Mouse (Mus musculus): ENCODE data around the gene Tspan32. TPM values are rescaled to one million over a fixed set of nuclear protein-coding genes. Genes with fewer than 3 reads are reported as not detected.

The Tspan32 gene
- polyA plus RNA-seq, 1 experiment: 0.25 TPM

DNA sequence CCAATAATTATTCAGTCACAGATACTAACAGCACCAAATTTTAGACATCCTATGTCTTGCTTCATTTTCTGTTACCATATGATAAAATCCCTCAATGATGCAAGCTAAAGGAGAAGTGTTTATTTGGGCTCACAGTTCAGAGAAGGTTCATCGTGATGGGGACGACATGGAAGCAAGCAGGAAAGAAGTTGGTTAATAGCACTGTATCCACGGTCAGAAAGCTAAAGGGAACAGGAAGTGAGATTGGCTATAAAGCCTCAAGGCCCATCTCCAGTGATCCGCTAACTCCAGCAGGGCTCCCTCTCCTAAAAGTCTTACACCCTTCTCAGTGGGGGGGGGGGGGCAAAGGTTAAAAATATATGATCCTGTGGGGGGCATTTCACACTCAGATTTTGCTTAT is 22.9 kb upstream of the Tspan32 start:
- Histone ChIP-seq H3K27me3 (ENCODE audit: control insufficient read depth, insufficient read depth, low read length) (no peaks in the 10 kb centered on the region), H3K27ac (ENCODE audit: insufficient read depth, low read length) (no peak overlapping the region), H3K4me1 (ENCODE audit: control insufficient read depth, insufficient read depth, low read length) (no peaks in the 10 kb centered on the region), H3K4me3 (replicated peaks; ENCODE audit: insufficient read depth, low read depth, low read length) (no peak overlapping the region)
- no peak for TF ChIP-seq CTCF (IDR thresholded peaks at IDR 0.05; ENCODE audit: borderline replicate concordance, insufficient read depth, low read depth, low read length)
- TF ChIP-seq POLR2A (IDR thresholded peaks at IDR 0.05; ENCODE audit: borderline replicate concordance, insufficient read depth, low read length): no peak
- 83% methylated on average over 4 of the region's 4 CpGs for WGBS
- no peak for DNase-seq

DNA sequence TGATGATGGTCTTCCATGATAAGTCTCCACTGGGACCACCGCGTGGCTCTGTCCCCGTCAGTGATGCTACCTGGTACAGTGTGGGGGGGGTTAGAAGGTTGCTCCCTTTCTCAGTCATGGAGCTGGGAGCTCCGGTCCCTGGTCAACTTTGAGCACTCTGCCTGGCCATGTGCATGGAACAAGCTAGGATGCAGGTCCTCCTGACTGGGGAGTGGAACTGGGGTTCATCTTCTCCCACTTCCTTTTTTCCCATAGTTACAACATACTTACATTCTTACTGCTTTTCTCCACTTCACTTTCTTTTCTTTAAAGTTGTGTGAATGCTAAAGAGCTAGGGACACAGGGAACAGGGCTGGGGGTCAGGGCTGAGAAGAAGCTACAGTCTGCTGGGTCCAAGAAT is 19.7 kb upstream of the Tspan32 start:
- H3K4me1 ChIP-seq (ENCODE audit: control insufficient read depth, insufficient read depth, low read length): no peaks in the 10 kb centered on the region
- no peak for TF ChIP-seq POLR2A (IDR thresholded peaks at IDR 0.05; ENCODE audit: borderline replicate concordance, insufficient read depth, low read length)
- TF ChIP-seq CTCF (IDR thresholded peaks at IDR 0.05; ENCODE audit: borderline replicate concordance, insufficient read depth, low read depth, low read length): no peak
- H3K27me3 ChIP-seq (ENCODE audit: control insufficient read depth, insufficient read depth, low read length): no peaks in the 10 kb centered on the region
- 91% methylated on average over 4 of the region's 4 CpGs for WGBS
- H3K4me3 ChIP-seq (replicated peaks; ENCODE audit: insufficient read depth, low read depth, low read length): no peak overlapping the region
- H3K27ac ChIP-seq (ENCODE audit: insufficient read depth, low read length): no peak overlapping the region
- DNase-seq: no peak

DNA sequence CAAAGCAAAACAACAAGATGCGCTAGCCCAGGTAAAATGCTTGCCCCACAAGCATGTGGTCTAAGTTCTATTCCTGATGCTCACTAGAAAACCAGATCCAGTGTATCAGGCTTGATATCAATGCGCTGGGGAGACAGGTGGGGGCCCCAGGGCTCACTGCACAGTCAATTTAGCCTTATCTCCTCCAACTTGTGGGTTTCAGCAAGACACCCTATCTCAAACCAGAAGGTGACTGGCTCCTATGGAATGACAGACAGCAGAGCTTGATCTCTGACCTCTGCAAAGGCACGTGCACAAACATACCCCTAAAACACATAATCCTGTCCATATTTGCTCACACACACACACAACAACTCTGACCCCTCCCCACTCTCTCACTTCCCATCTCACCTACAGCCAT is 17.1 kb upstream of the Tspan32 start:
- no peak for DNase-seq
- 86% methylated on average over 3 of the region's 3 CpGs for WGBS
- H3K4me1 ChIP-seq (ENCODE audit: control insufficient read depth, insufficient read depth, low read length): no peaks in the 10 kb centered on the region
- H3K4me3 ChIP-seq (replicated peaks; ENCODE audit: insufficient read depth, low read depth, low read length): no peak overlapping the region
- no peak for TF ChIP-seq POLR2A (IDR thresholded peaks at IDR 0.05; ENCODE audit: borderline replicate concordance, insufficient read depth, low read length)
- TF ChIP-seq CTCF (IDR thresholded peaks at IDR 0.05; ENCODE audit: borderline replicate concordance, insufficient read depth, low read depth, low read length): no peak
- H3K27me3 ChIP-seq (ENCODE audit: control insufficient read depth, insufficient read depth, low read length): no peaks in the 10 kb centered on the region
- H3K27ac ChIP-seq (ENCODE audit: insufficient read depth, low read length): no peak overlapping the region

DNA sequence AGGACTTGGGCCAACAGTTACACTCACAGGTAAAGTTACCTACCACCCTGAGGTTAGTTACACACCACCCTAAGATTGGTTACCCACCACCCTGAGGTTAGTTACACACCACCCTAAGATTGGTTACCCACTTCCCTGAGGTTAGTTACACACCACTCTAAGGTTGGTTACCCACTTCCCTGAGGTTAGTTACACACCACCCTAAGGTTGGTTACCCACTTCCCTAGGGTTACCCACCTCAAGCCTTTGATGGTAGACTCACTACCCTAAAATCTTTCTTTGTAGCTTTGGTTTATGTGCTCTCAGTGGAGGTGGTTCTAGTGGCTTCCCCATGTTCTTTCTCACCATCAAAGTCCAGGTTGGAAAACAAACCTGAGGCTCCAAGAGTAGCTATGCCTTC is 9.8 kb upstream of the Tspan32 start:
- Histone ChIP-seq H3K4me1 (ENCODE audit: control insufficient read depth, insufficient read depth, low read length) (no peaks in the 10 kb centered on the region), H3K27ac (ENCODE audit: insufficient read depth, low read length) (no peak overlapping the region), H3K4me3 (replicated peaks; ENCODE audit: insufficient read depth, low read depth, low read length) (no peak overlapping the region), H3K27me3 (ENCODE audit: control insufficient read depth, insufficient read depth, low read length) (no peaks in the 10 kb centered on the region)
- DNase-seq: no peak
- TF ChIP-seq CTCF (IDR thresholded peaks at IDR 0.05; ENCODE audit: borderline replicate concordance, insufficient read depth, low read depth, low read length) (no peak), POLR2A (IDR thresholded peaks at IDR 0.05; ENCODE audit: borderline replicate concordance, insufficient read depth, low read length) (no peak)

DNA sequence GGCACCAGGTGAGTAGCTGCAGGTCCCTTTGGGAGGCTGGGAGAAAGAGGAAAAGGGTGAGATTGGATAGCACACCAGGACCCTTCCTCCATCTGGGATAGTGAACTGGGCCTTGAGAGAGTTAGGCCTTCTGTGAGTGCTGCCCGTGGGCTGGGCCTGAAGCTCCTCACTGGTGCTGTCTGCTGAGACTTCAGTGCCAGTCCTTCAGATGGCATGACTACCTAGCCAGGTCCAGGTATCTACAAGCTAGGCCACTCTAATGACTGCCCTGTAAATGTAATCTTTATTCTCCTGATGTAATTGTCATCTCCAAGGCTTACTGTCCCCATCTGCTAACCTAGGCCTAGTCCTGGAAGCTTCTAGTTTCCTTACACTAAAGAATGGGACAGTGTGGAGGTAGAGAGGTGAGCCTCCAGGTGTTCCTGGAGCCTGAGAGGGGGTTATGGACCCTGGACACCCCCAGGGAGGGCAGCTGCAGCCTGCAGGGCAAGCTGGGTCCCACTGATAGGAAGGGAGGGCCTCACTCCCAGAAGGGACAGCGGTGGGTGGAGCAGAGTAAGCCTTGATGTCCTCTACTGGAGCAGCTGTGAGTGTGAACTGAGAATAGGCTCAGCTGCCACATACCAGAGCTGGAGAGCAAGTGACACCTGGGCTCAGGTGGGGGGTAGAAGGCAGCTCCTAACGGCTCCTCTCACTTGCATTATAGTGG is 9.1 kb upstream of the Tspan32 start:
- H3K4me3 ChIP-seq (replicated peaks; ENCODE audit: insufficient read depth, low read depth, low read length): no peak overlapping the region
- H3K27me3 ChIP-seq (ENCODE audit: control insufficient read depth, insufficient read depth, low read length): no peaks in the 10 kb centered on the region
- DNase-seq: no peak
- TF ChIP-seq CTCF (IDR thresholded peaks at IDR 0.05; ENCODE audit: borderline replicate concordance, insufficient read depth, low read depth, low read length): no peak
- no peak for TF ChIP-seq POLR2A (IDR thresholded peaks at IDR 0.05; ENCODE audit: borderline replicate concordance, insufficient read depth, low read length)
- no peaks in the 10 kb centered on the region for H3K4me1 ChIP-seq (ENCODE audit: control insufficient read depth, insufficient read depth, low read length)
- WGBS: 81% methylated on average over 3 of the region's 3 CpGs
- H3K27ac ChIP-seq (ENCODE audit: insufficient read depth, low read length): no peak overlapping the region

DNA sequence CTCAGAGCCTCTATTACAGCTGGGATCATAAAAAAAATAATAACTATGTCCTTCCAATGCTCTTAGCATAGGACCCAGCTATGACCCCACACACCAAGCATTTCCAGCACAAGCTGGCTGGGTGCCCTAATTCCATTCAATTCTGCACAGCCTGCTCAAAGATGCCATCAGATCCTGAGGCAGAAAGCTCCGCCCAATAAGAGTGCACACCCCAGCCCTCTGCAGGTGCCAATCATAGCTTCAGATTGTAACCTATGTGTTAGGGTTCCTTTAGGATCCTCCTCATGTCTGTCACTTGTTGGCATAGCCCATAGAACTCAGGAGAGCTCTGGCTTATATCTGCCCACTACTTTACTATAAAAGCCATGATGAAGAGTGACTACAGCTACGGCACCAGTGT is 7.8 kb upstream of the Tspan32 start:
- TF ChIP-seq CTCF (IDR thresholded peaks at IDR 0.05; ENCODE audit: borderline replicate concordance, insufficient read depth, low read depth, low read length) (no peak), POLR2A (IDR thresholded peaks at IDR 0.05; ENCODE audit: borderline replicate concordance, insufficient read depth, low read length) (no peak)
- DNase-seq: no peak
- WGBS: 85% methylated on average over 2 of the region's 2 CpGs
- no peak overlapping the region for H3K27ac ChIP-seq (ENCODE audit: insufficient read depth, low read length)
- no peaks in the 10 kb centered on the region for H3K27me3 ChIP-seq (ENCODE audit: control insufficient read depth, insufficient read depth, low read length)
- no peaks in the 10 kb centered on the region for H3K4me1 ChIP-seq (ENCODE audit: control insufficient read depth, insufficient read depth, low read length)
- no peak overlapping the region for H3K4me3 ChIP-seq (replicated peaks; ENCODE audit: insufficient read depth, low read depth, low read length)

DNA sequence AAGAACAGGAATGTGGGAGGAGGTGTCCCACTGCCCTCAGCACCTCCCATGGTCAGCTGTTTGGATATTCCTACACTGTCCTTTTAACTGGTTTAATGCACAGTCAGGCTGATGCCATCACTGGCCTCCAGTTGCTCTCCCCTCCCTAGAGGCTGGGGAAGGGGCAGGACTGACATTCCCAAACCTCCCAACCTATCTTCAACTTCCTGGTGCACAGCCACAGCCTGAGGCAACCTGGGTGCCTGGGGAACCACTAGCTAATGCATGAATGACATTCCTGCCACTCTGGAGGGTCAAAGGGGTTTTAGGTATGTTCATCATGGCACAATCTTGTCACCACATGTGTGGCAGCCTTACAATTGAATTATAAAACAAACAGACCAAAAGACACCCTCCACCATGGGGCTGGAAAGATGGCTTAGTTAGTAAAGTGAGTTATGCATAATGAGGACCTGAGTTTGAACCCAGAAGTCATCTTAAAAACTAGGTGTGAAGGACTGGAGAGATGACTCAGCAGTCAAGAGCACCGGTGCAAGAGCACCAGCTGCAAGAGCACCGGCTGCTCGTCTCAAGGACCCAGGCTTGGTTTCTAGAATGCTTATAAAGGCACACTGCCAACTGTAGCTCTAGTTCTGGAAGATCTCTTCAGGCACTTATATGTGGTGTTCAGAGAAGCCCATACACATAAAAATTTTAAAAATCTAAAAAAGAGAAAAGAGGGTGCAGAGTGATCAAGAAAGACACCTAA is 7.3 kb upstream of the Tspan32 start:
- Histone ChIP-seq H3K27ac (ENCODE audit: insufficient read depth, low read length) (no peak overlapping the region), H3K4me1 (ENCODE audit: control insufficient read depth, insufficient read depth, low read length) (no peaks in the 10 kb centered on the region), H3K4me3 (replicated peaks; ENCODE audit: insufficient read depth, low read depth, low read length) (no peak overlapping the region), H3K27me3 (ENCODE audit: control insufficient read depth, insufficient read depth, low read length) (no peaks in the 10 kb centered on the region)
- 60% methylated on average over 3 of the region's 3 CpGs for WGBS
- TF ChIP-seq CTCF (IDR thresholded peaks at IDR 0.05; ENCODE audit: borderline replicate concordance, insufficient read depth, low read depth, low read length) (no peak), POLR2A (IDR thresholded peaks at IDR 0.05; ENCODE audit: borderline replicate concordance, insufficient read depth, low read length) (no peak)
- DNase-seq: no peak

DNA sequence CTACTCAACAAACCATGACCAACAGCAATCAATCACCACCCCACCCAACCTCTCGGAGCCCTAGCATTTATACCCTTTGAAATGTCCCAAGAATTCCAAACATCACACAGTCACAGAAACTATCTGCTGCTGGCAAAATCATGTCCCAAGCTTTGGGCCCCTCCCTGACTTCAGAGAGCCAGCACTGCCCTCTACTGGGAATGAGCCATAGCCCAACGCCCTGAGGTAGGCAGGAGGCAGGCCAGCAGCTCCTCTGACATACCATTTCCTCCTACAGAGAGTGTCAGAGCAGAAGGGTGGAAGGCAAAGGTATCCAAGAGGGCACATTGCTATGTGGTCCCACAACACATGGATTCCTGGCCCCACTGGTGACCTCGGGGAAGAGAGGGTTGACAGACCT is 2.2 kb upstream of the Tspan32 start:
- TF ChIP-seq POLR2A (IDR thresholded peaks at IDR 0.05; ENCODE audit: borderline replicate concordance, insufficient read depth, low read length) (no peak), CTCF (IDR thresholded peaks at IDR 0.05; ENCODE audit: borderline replicate concordance, insufficient read depth, low read depth, low read length) (no peak)
- Histone ChIP-seq H3K27ac (ENCODE audit: insufficient read depth, low read length) (no peak overlapping the region), H3K4me1 (ENCODE audit: control insufficient read depth, insufficient read depth, low read length) (peaks cover 1% of the 10 kb centered on the region; the same call in 1 of the 2 replicates), H3K27me3 (ENCODE audit: control insufficient read depth, insufficient read depth, low read length) (no peaks in the 10 kb centered on the region), H3K4me3 (replicated peaks; ENCODE audit: insufficient read depth, low read depth, low read length) (no peak overlapping the region)
- DNase-seq: no peak
- WGBS: 49% methylated on average over 3 of the region's 3 CpGs
